Mouse (Mus musculus): ENCODE measurements around the gene Fam219a.

GRCm38 (mm10) chr4:41518349-41518748 lies 51.0 kb downstream of the Fam219a start:
- no peak for TF ChIP-seq CTCF (IDR thresholded peaks at IDR 0.05; ENCODE audit: insufficient read depth, low read depth, low read length)
- no peak for TF ChIP-seq POLR2A (IDR thresholded peaks at IDR 0.05; ENCODE audit: insufficient read depth, low read depth, low read length)
